Mouse (Mus musculus): ENCODE measurements around the gene Nxph2. TPM values are rescaled to one million over a fixed set of nuclear protein-coding genes. Genes with fewer than 3 reads are reported as not detected.
A peak's percentile ranks its signal among the peaks of the same experiment; 100 is the strongest.
"Not testable (repeated sequence)": the region's sequence is repeated elsewhere in the genome, so short reads cannot be mapped to it uniquely, and the experiment has no call there.

Nxph2 gene
- 1.9 and 2.0 TPM in 2 replicates for polyA plus RNA-seq (2015; fragmentation: Nextera tagmentation; extraction: Ambion mirVana)

DNA sequence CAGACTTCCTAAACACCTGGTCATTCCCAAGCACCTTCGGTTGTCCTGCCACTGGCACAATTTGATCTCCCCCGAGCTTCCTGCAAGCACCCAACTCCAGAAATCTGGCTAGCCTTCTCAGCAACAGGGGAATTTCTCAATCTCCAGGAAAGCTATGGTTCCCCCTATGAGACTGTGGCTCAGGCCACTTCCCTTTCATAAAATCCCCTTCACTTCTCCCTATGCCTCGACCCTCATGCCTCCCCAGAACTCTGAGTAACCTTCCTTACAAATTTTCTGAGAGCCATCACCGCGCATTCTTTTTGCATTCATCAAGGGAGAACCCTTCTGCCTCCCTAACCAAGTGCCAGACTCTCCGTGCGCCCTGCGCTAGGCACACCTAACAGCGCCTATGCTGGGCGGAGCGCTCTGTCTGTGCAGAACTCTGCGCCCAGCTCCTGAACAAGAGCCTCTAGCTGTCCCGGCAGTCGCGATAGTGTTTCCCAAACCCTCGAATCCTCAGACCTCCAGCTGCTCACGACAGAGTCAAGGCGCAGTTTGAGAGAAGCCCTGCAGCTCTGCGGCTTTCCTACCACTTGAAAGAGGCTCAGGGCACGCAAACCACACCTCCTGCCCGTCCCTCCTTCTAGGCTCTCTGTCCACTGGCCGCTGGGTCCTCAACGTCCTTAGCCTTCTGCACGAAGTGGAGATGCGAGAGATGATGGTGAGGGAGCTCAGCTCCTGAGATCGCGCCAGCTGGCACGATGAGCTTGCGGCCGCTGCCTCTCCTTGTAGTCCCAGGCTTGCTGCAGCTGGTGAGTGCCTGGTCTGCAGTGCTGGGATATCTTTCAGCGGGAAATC lies at the start of gene Nxph2:
Gene Nxph2, plus strand, starts transcription at position 501 of the 840 bp plus-strand sequence.
- Histone ChIP-seq H3K9me3 (no peaks in the 10 kb centered on the region), H3K27me3 (0 out of 2 replicates have a peak, but pooled peaks cover 15% of the 10 kb centered on the region), H3K27ac (no peak within 1 kb of the TSS), H3K9ac (peak within 1 kb of the TSS; percentile 77), H3K4me1 (replicated peaks) (peaks cover 14% of the 10 kb centered on the region), H3K4me2 (peak within 1 kb of the TSS; percentile 88), H3K36me3 (no peaks in the 10 kb centered on the region), H3K4me3 (peak within 1 kb of the TSS; percentile 52)
- peak; percentile 74 for ATAC-seq (ENCODE audit: low FRiP score)
- WGBS: 3% methylated on average over 31 of the region's 31 CpGs

DNA sequence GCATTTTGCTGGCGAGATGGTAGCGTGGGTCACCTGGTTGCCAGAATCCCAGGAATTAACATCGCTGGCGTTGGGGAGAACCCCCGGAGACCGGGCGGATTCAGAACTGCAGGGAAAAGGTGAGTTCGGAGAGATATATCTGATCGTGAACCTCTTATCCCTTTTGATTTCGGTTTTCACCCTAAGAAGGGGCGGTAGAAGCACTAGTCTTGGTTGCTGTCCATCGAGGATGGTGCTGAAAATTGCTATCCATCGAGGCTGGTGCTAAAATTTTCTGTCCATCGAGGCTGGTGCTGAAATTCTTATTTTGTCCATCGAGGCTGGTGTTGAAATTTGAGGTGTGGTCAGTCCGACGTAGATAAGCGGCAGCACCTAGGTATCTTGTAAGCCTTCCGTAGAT lies 30.1 kb upstream of the Nxph2 start:
- H3K9me3 ChIP-seq; ATAC-seq (ENCODE audit: low FRiP score); H3K36me3 ChIP-seq; H3K27ac ChIP-seq; H3K4me2 ChIP-seq; H3K4me3 ChIP-seq; H3K27me3 ChIP-seq; H3K4me1 ChIP-seq (replicated peaks); H3K9ac ChIP-seq: not testable (repeated sequence)
- WGBS: 59% methylated on average over 19 of the region's 19 CpGs

DNA sequence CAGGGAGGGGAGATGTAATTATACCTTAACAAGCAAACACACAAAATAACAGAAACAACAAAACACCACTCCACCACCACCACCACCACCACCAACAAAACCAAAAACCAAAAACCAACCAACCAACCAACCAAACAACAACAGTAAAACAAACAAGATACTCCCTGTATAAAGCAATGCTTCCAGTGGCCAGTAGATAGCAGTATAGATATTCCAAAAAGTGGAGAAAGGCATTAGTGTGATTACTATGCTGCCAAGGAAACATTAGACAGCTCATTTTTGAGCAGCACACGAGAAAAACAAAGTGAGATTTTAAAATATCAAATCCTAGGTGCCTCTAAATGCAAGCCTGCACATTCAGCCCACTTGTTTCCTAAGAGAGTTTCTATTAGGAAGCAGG lies 6.2 kb upstream of the Nxph2 start:
- 0 out of 2 replicates have a peak, but pooled peaks cover 3% of the 10 kb centered on the region for H3K27me3 ChIP-seq
- 11% methylated on average over 1 of the region's 1 CpGs for WGBS
- H3K36me3 ChIP-seq: no peaks in the 10 kb centered on the region
- no peak overlapping the region for H3K9ac ChIP-seq
- no peak overlapping the region for H3K27ac ChIP-seq
- H3K4me2 ChIP-seq: no peak overlapping the region
- H3K4me3 ChIP-seq: no peak overlapping the region
- H3K9me3 ChIP-seq: no peaks in the 10 kb centered on the region
- ATAC-seq (ENCODE audit: low FRiP score): no peak
- H3K4me1 ChIP-seq (replicated peaks): no peaks in the 10 kb centered on the region

Other genes starting within 250 kb of the Nxph2 start
- gene Mastl, start 165.2 kb upstream of the Nxph2 start, polyA plus RNA-seq (2015; fragmentation: Nextera tagmentation; extraction: Ambion mirVana): 3.5 and 4.0 TPM in 2 replicates
- gene Yme1l1, start 164.9 kb upstream of the Nxph2 start, polyA plus RNA-seq (2015; fragmentation: Nextera tagmentation; extraction: Ambion mirVana): 71.6 and 72.6 TPM in 2 replicates
- gene 4931423N10Rik, start 113.8 kb upstream of the Nxph2 start, polyA plus RNA-seq (2015; fragmentation: Nextera tagmentation; extraction: Ambion mirVana): not detected in 2 replicates